Mouse (Mus musculus) CH12.LX (cell line): ENCODE results near the gene Gramd1a.

Experiments
- CTCF ChIP-seq, 2 experiments: IDR thresholded peaks in 1 of 2; conservative IDR thresholded peaks in 1 of 2; 2 replicates each; pipeline ENCODE4 v1.5.1; 2011 to 2012; ENCODE audit warnings: low read depth in 2 of 2, low read length in 2 of 2, improper control_type of control experiment in 1 of 2, inconsistent platforms in 1 of 2, mild to moderate bottlenecking in 1 of 2, moderate library complexity in 1 of 2
- EP300 ChIP-seq: IDR thresholded peaks from 2 replicates; pipeline ENCODE4 v1.6.1; 2011; ENCODE audit warnings: low read length, improper control_type of control experiment
- HCFC1 ChIP-seq: IDR thresholded peaks from 2 replicates; pipeline ENCODE4 v1.6.1; 2012; ENCODE audit warnings: low read depth, mild to moderate bottlenecking, inconsistent platforms, low read length, improper control_type of control experiment
- KAT2A ChIP-seq: IDR thresholded peaks from 2 replicates; pipeline ENCODE4 v1.6.1; 2012; ENCODE audit warnings: low read length, improper control_type of control experiment, inconsistent platforms; ENCODE audit not compliant: insufficient replicate concordance
- MXI1 ChIP-seq: IDR thresholded peaks from 2 replicates; pipeline ENCODE4 v1.6.1; 2011; ENCODE audit warnings: mild to moderate bottlenecking, low read depth, low read length, improper control_type of control experiment
- PAX5 ChIP-seq: IDR thresholded peaks from 2 replicates; pipeline ENCODE4 v1.6.1; 2012; ENCODE audit warnings: low read length, inconsistent platforms, mixed read lengths
- POLR2A ChIP-seq: IDR thresholded peaks from 2 replicates; pipeline ENCODE4 v1.6.1; 2011; ENCODE audit warnings: low read depth, mild to moderate bottlenecking, improper control_type of control experiment, low read length
- POLR2AphosphoS2 ChIP-seq: IDR thresholded peaks from 2 replicates; pipeline ENCODE4 v1.6.1; 2011; ENCODE audit warnings: low read depth, low read length, improper control_type of control experiment
- RCOR1 ChIP-seq: conservative IDR thresholded peaks from 2 replicates; pipeline ENCODE4 v1.6.1; 2012; ENCODE audit warnings: low read depth, mild to moderate bottlenecking, inconsistent platforms, low read length, improper control_type of control experiment
- UBTF ChIP-seq: IDR thresholded peaks from 2 replicates; pipeline ENCODE4 v1.6.1; 2012; ENCODE audit warnings: low read depth, mild to moderate bottlenecking, inconsistent platforms, low read length, improper control_type of control experiment, moderate library complexity
- ZC3H11A ChIP-seq: IDR thresholded peaks from 2 replicates; pipeline ENCODE4 v1.6.1; 2012; ENCODE audit warnings: low read depth, mild to moderate bottlenecking, inconsistent platforms, low read length, improper control_type of control experiment
- ZKSCAN1 ChIP-seq: IDR thresholded peaks from 2 replicates; pipeline ENCODE4 v1.6.1; 2012; ENCODE audit warnings: low read depth, inconsistent platforms, low read length, improper control_type of control experiment, borderline replicate concordance
- ZNF384 ChIP-seq: IDR thresholded peaks from 2 replicates; pipeline ENCODE4 v1.6.1; 2012; ENCODE audit warnings: low read depth, low read length, improper control_type of control experiment, inconsistent platforms

GRCm38 (mm10) chr7:31160763-31161162 lies 5.1 kb upstream of the Gramd1a start:
- TF ChIP-seq CTCF (conservative IDR thresholded peaks at IDR 0.05 in 1 of 2, IDR thresholded peaks at IDR 0.05 in 1 of 2; ENCODE audit: low read depth in 2 of 2, low read length in 2 of 2) (no peak), POLR2A (no peak), PAX5 (no peak), ZC3H11A (no peak), HCFC1 (no peak), POLR2AphosphoS2 (no peak), ZKSCAN1 (no peak), EP300 (no peak), ZNF384 (no peak), UBTF (no peak), KAT2A (no peak), RCOR1 (no peak), MXI1 (no peak)
